Mouse (Mus musculus) layer of hippocampus, postnatal 25 days (tissue): ENCODE results near the gene St8sia4. TPM values are rescaled to one million over a fixed set of nuclear protein-coding genes. Genes with fewer than 3 reads are reported as not detected.
"Not testable (repeated sequence)": the region's sequence is repeated elsewhere in the genome, so short reads cannot be mapped to it uniquely, and the experiment has no call there.

Experiments
- DNase-seq, 2 experiments: peaks; one replicate each; pipeline ENCODE4 v3.0.0; 2022; ENCODE audit warnings: mixed read lengths in 2 of 2, low spot score in 1 of 2; ENCODE audit errors: extremely low spot score in 1 of 2
- total RNA-seq, 2 experiments: library from RNA; stranded (reverse); gene quantifications; 2 replicates each; pipeline ENCODE4 v1.2.3; 2021

Gene St8sia4
- total RNA-seq, 2 experiments from 2014 or later = 11.6 to 12.8 TPM

DNA sequence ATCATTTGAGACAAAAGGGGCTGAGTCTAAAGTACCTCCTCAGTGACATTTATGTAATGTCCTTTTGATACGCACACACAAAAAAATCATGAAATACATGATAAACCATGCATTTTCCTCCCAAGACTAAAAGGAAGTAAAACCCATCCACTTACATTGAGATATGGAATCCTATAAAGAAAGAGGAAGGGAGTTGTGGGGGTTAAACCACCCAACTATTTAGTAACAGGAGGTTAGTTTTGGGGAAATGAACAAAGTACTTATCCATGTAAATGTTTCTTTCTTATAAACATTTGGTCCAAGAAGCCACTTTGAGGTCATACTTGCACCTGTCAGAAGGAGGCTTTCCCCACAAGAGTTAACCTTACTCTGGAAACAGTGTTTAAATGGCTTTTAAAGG lies 69.3 kb downstream of the St8sia4 start:
- no peak for DNase-seq

DNA sequence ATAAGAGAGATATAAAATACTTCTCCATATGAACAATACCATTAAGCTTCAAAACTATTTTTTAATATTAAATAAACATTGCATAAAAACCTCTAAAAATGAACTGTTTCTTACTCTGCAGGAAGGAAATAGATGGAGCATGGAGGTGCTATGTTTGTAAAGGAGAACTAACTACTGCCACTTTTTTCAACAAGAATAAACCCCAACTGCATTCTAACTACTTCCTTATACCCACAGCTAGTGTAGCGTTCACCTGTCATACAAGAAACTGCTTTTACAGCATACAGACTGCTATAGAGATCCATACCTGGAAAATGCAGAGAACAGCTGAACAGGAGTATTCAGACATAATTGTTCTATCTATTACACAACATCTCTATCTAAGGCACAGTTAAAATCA lies 70.5 kb downstream of the St8sia4 start:
- no peak for DNase-seq

DNA sequence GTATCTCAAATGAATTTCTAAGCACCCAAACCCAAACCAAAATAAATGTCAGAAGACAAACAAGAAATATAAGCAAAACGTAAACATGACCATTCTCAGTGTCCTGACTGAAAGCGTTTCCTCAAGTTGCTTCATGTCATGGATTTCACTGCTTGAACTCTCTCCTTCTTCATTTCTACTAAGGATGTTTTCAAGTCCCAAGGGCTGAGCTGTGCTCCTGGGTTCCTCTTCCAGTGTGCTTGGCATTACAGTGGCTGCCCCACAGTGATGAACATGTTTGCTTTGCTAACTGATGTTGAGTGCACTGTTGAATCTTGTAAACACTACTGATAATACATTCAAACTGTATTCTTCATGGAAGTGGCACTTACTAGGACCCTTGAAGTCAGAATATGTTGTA lies 76.3 kb downstream of the St8sia4 start:
- no peak for DNase-seq

DNA sequence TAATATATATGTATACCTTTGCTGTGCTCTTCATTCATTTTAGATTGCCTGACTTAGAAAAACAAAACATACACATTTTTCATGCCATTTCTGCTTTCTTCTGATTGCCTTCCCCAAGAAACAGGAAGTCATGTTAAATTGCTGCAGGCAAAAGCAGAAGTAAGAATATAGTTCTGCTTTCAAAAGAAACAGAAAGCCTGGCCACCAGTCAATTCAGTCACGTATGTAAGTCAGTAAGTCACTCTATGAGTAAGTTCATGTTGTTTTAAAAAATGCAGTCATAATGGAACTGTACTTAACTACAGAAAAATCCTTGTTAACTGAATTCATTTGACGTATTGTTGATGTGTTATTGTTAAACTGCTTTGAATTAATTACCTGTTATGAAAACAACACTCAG lies 77.3 kb downstream of the St8sia4 start:
- DNase-seq = no peak

DNA sequence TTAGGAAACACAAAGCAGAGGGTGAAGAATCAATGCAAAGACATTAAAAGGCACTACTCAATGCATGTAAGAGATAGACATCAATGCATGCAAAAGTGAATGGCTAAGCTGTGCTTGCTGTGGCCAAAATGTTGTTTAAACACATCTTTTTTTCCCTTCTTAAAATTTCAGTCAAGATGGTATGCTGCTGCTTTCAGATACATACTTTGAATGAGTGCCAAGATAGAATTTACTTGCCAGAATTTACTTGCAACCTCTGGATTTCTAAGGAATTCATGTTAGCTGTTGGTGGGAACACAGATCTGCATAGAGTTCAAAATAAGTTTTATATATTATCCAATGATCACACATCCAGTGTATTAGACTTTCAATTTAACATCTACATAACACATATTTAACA lies 77.9 kb downstream of the St8sia4 start:
- DNase-seq = no peak

DNA sequence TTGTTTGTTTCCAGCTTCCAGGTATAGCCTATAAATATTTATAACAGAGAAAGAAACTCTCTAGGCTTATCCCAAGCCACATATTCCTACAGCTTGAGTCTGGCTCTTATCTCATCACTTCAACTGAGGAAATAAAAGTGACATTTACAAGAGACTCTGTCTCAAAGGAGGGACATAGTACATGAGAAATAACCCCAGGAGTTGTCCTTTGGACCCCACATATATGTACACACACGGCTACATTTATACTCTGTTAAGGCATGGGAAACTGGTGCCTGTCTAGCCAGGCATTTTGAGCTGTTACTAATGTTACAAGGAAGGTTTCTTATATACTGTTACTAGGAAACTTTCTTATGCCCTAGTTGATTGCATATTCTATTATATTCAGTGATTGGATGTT lies 84.1 kb downstream of the St8sia4 start:
- DNase-seq = no peak

DNA sequence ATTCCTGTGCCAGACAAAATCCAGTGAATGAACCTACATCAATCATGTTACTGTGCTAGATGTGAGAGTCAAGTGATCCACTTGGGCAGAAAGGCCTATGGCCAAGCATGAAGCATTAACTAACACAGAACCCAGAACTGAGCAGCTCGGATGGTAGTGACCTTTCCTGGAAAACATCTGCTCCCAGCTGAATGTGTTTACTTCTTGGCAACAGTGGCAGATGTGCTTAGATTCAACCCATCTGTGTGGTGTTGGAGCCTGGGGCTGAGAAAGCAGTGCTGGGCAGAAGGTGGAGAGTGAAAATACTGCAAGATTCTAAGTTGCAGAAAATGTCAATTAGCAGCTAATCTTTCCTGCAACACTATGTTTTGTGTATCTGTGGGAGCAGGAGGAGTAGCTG lies 85.1 kb downstream of the St8sia4 start:
- no peak for DNase-seq

DNA sequence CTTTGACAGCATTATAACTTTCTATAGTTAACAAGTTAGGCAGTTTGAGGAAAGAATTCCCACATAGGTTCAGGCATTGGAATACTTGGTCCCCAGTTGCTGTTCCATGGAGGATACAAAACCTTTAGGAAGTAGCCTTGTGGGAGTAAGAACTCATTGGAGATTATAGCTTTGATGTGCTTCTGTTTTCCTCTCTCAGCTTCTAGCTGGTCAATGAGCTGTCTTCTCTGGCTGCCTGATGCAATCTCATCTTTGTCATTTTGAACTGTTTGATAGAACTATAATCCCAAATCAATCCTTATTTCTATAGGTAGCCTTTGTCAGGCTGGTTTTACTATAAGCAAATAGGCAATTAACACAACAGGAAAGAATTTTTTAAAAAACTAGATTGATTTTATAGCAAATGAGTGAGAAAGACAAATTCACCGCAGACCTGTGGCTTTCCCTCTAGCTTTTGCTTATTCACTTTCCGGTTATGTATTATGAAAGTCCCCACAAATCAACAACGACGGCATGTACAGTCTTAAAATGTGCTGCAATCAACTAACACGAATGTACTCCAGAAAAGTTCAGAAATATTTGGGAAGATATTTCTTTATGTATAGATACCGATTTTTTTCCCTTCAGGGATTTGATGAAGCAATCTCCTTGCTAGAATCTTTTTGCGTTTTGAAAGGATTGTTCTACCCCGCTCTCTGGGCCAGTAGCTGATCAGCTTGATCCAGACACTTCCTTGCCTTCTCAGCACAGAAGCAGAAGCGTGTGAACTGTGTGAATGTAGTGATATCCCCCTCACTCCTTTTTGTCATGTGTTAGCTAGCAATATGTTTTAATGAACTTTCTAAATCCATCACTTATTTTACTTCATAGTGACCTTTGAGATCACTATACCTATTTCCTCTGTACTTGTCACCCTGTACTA lies 94.5 kb downstream of the St8sia4 start:
- no peak for DNase-seq

DNA sequence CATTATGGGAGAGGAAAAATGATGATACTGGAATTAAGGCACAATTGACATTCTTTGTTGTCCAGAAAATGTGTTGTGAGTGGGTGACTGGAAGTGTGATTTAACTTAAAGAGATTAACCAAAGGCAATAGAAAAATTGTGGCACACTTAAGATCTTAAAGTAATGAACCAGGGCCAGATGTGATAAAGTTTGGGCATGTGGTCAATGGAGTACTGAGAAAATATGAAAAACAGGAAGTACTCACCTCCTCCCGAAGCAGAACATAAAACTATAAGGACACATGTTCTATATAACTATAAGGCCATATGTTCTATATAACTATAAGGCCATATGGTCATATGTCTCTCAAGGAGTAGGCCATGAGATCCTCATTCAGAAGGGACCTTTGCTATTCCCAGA lies 96.3 kb downstream of the St8sia4 start:
- no peak for DNase-seq

DNA sequence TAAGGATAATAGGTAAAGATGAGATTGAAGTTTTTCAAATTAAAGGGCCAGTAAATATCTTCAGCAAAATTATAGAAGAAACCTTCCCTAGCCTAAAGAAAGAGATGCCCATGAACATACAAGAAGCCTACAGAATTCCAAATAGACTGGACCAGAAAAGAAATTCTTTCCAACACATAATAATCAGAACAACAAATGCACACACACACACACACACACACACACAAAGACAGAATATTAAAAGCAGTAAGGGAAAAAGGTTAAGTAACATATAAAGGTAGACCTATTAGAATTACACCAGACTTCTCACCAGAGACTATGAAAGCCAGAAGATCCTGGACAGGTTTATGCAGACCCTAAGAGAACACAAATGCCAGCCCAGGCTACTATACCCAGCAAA lies 112.8 kb downstream of the St8sia4 start:
- DNase-seq = not testable (repeated sequence)

DNA sequence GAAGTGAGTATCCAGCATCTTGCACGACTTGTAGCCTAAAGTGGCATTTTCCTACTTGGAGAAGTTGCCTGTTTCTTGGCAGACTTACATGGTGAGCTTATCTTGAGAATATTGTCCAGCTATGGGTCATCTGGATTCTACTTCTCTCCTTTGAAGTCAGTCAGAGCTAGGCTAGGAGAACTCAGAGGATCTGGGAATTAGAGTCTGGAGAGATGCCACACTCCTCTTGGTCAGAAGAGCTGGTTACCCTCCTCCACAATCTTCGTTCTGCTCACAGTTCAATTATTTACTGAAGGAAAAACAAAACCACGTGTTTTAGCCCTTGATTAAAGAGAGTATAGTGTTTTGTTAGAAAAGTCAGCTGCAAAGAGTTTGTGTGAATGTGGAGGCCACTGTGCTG lies 125.9 kb downstream of the St8sia4 start:
- no peak for DNase-seq
